Mouse (Mus musculus) lung, postnatal 0 days (tissue): ENCODE results near the gene Slc15a5. TPM values are rescaled to one million over a fixed set of nuclear protein-coding genes. Genes with fewer than 3 reads are reported as not detected.
A peak's percentile ranks its signal among the peaks of the same experiment; 100 is the strongest.

Source experiments
- ATAC-seq: fragments of 200-750 bp; cut with Nextera tagmentation; 2 replicates; pipeline ENCODE4 v1.8.0; 2017; ENCODE audit warnings: moderate library complexity
- DNase-seq: peaks from one replicate; pipeline ENCODE4 v3.0.0-alpha.2; 2016; ENCODE audit warnings: low spot score
- H3K27ac ChIP-seq: fragments of 300-500 bp; sonication (generic); 2 replicates; pipeline ENCODE4 v1.5.1; 2014; ENCODE audit warnings: antibody characterized with exemption, mild to moderate bottlenecking, low read length, mixed read lengths
- H3K27me3 ChIP-seq: fragments of 300-500 bp; sonication (generic); replicated peaks from 2 replicates; pipeline ENCODE4 v1.6.1; 2014; ENCODE audit warnings: low read length, mixed read lengths; ENCODE audit not compliant: insufficient read depth
- H3K36me3 ChIP-seq: fragments of 300-500 bp; sonication (generic); 2 replicates; pipeline ENCODE4 v1.6.1; 2014; ENCODE audit warnings: low read length, mixed read lengths; ENCODE audit not compliant: insufficient read depth
- H3K4me1 ChIP-seq: fragments of 300-500 bp; sonication (generic); 2 replicates; pipeline ENCODE4 v1.6.1; 2014; ENCODE audit warnings: antibody characterized with exemption, low read depth, low read length, mixed read lengths; ENCODE audit not compliant: insufficient read depth
- H3K4me2 ChIP-seq: fragments of 300-500 bp; sonication (generic); replicated peaks from 2 replicates; pipeline ENCODE4 v1.6.1; 2014; ENCODE audit warnings: low read depth, mild to moderate bottlenecking, low read length, moderate library complexity, mixed read lengths
- H3K4me3 ChIP-seq: fragments of 300-500 bp; sonication (generic); 2 replicates; pipeline ENCODE4 v1.5.1; 2014; ENCODE audit warnings: low read depth, low read length
- H3K9ac ChIP-seq: fragments of 300-500 bp; sonication (generic); replicated peaks from 2 replicates; pipeline ENCODE4 v1.6.1; 2014; ENCODE audit warnings: low read depth, mild to moderate bottlenecking
- H3K9me3 ChIP-seq: fragments of 300-500 bp; sonication (generic); 2 replicates; pipeline ENCODE4 v1.6.1; 2016; ENCODE audit warnings: low read length, mixed read lengths
- CTCF ChIP-seq: IDR thresholded peaks from 2 replicates; pipeline ENCODE4 v1.5.1; 2016; ENCODE audit warnings: antibody characterized with exemption, mild to moderate bottlenecking
- EP300 ChIP-seq: IDR thresholded peaks from 2 replicates; pipeline ENCODE4 v1.6.1; 2016; ENCODE audit warnings: antibody characterized with exemption, mild to moderate bottlenecking, control low read depth
- WGBS: fragments of 180-500 bp; shearing (Covaris S2); extraction: QIAGEN DNeasy Blood & Tissue Kit; methylation state at CpG from one replicate; pipeline ENCODE4 v1.1.7; 2014; 5-methylcytosine and 5-hydroxymethylcytosine counted together
- polyA plus RNA-seq: library from polyadenylated mRNA; unstranded; fragments of >200 nt; fragmentation: Nextera tagmentation; extraction: Ambion mirVana; gene quantifications from 2 replicates; pipeline ENCODE4 v1.2.1, GENCODE M21; 2015

Slc15a5 gene
- polyA plus RNA-seq, 1 experiment from 2014 or later = not detected

DNA sequence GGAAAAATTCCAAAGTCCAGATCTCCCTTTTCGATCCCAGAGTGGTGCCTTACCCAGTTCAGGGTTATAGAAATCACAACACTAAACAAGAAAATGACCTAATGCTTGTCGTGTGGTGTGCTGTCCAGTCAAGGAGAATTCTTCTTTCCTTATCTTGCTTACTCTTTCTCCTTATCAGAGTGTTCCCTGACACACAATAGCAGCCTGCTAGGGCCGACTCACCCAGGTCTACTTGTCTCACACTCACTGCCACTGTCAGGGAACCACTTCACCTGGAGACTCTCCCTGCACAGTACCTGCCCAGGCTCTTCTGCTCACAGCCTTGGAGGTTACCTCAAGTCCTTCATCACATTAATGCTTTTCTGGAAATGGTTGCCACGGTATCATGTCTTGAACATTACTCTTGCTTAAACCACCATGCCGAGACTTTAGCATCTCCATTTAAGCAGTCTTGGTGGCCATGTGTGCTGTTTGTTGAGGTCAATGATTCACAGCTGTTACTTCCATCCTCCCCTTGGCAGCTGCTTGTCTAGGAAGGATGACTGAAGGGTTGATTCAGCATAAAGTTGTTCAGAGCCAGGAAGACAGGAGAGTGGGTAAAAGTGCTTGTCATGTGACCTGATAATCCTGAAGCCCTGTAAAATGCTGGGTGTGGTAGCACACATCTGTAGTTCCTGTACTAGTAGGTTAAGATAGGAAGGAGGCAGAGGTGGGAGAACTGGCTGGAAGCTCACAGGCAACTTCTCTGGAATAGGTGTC is 1.9 kb downstream of the Slc15a5 start:
- Histone ChIP-seq H3K4me1 (no peaks in the 10 kb centered on the region), H3K27ac (no peak overlapping the region), H3K27me3 (no peaks in the 10 kb centered on the region), H3K9me3 (no peaks in the 10 kb centered on the region), H3K36me3 (no peaks in the 10 kb centered on the region), H3K4me2 (no peak overlapping the region), H3K9ac (no peak overlapping the region), H3K4me3 (no peak overlapping the region)
- ATAC-seq = no peak
- WGBS = 51% methylated on average over 5 of the region's 5 CpGs
- no peak for TF ChIP-seq EP300
- no peak for TF ChIP-seq CTCF
- DNase-seq = no peak

GRCm38 (mm10) chr6:138075723-138076122 is 4.0 kb downstream of the Slc15a5 start:
- DNase-seq = no peak
- Histone ChIP-seq H3K4me3 (no peak overlapping the region), H3K9ac (no peak overlapping the region), H3K4me2 (no peak overlapping the region), H3K27me3 (no peaks in the 10 kb centered on the region), H3K36me3 (no peaks in the 10 kb centered on the region), H3K9me3 (no peaks in the 10 kb centered on the region), H3K4me1 (no peaks in the 10 kb centered on the region), H3K27ac (no peak overlapping the region)
- 100% methylated on average over 1 of the region's 1 CpGs for WGBS
- TF ChIP-seq CTCF (no peak), EP300 (no peak)
- ATAC-seq = no peak

GRCm38 (mm10) chr6:138073540-138073939 is 6.2 kb downstream of the Slc15a5 start:
- no peaks in the 10 kb centered on the region for H3K4me1 ChIP-seq
- H3K27ac ChIP-seq = no peak overlapping the region
- H3K9ac ChIP-seq = no peak overlapping the region
- H3K4me3 ChIP-seq = no peak overlapping the region
- no peak for DNase-seq
- H3K9me3 ChIP-seq = no peaks in the 10 kb centered on the region
- WGBS = 60% methylated on average over 2 of the region's 2 CpGs
- no peaks in the 10 kb centered on the region for H3K36me3 ChIP-seq
- ATAC-seq = no peak
- H3K4me2 ChIP-seq = no peak overlapping the region
- TF ChIP-seq CTCF (no peak), EP300 (no peak)
- H3K27me3 ChIP-seq = no peaks in the 10 kb centered on the region

DNA sequence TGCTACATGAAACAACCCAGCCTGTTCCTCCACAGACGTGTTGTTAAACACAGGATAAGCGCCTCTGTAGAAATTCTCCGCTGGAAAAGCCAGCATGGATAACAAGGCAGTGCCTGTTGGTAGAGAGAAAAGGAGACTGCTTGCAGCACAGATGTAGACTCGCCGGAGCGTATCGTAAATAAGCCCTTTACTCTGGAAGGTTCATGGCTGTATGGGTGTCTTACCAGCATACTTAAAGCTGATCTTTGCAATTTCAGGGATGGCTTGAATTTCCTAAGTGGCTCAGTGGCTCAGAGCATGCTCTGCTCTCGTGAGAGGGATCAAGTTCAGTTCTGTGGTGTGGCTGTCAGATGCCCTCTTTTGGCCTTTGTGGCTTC is 6.8 kb downstream of the Slc15a5 start:
- no peak overlapping the region for H3K27ac ChIP-seq
- TF ChIP-seq CTCF (no peak), EP300 (no peak)
- ATAC-seq (no peak), DNase-seq (no peak)
- H3K36me3 ChIP-seq = no peaks in the 10 kb centered on the region
- no peak overlapping the region for H3K4me3 ChIP-seq
- no peak overlapping the region for H3K9ac ChIP-seq
- H3K4me2 ChIP-seq = no peak overlapping the region
- H3K27me3 ChIP-seq = no peaks in the 10 kb centered on the region
- WGBS = 78% methylated on average over 8 of the region's 8 CpGs
- no peaks in the 10 kb centered on the region for H3K4me1 ChIP-seq
- H3K9me3 ChIP-seq = no peaks in the 10 kb centered on the region

GRCm38 (mm10) chr6:138072110-138072962 is 7.4 kb downstream of the Slc15a5 start:
- H3K27me3 ChIP-seq = no peaks in the 10 kb centered on the region
- WGBS = 72% methylated on average over 5 of the region's 5 CpGs
- no peak overlapping the region for H3K27ac ChIP-seq
- H3K4me2 ChIP-seq = no peak overlapping the region
- no peak overlapping the region for H3K9ac ChIP-seq
- TF ChIP-seq CTCF (no peak), EP300 (no peak)
- no peaks in the 10 kb centered on the region for H3K36me3 ChIP-seq
- no peaks in the 10 kb centered on the region for H3K9me3 ChIP-seq
- DNase-seq (no peak), ATAC-seq (no peak)
- H3K4me3 ChIP-seq = no peak overlapping the region
- H3K4me1 ChIP-seq = no peaks in the 10 kb centered on the region

DNA sequence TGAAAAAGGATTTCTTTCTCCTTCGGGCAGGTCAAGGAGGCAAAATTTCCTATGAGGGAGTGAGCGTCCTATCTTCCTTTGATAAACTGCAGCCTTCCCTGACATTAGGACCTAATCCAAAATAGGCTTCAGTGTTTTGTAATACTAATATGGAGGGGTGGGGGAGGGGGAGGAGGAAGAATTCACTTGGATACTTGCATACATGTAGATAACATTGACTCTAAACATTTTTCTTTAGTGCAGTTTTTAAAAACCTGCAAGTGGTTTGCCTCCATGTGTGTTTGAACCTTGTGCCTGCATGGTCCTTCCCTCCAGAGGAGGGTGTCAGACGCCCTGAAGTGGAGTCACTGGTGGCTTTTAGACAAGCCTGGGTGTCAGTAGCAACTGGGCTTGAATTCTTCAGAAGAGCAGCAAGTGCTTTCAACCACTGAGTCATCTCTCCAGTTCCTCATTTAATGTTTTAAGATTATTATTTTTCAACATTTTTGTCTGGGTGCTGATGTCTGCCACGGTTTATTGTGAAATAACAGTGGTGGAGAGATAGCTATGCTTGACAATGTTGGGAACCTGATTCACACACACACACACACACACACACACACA is 8.1 kb downstream of the Slc15a5 start:
- TF ChIP-seq EP300 (no peak), CTCF (no peak)
- ATAC-seq (no peak), DNase-seq (peak; percentile 23)
- 56% methylated on average over 4 of the region's 4 CpGs for WGBS
- Histone ChIP-seq H3K4me3 (no peak overlapping the region), H3K4me2 (no peak overlapping the region), H3K36me3 (no peaks in the 10 kb centered on the region), H3K4me1 (no peaks in the 10 kb centered on the region), H3K9me3 (no peaks in the 10 kb centered on the region), H3K9ac (no peak overlapping the region), H3K27ac (no peak overlapping the region), H3K27me3 (no peaks in the 10 kb centered on the region)
